ENCODE assay signal across 17 mouse cellular contexts in genomic region chr9:67005161-67005742, GRCm38 (mm10). TPM values are rescaled to one million over a fixed set of nuclear protein-coding genes. Genes with fewer than 3 reads are reported as not detected.
DNase-seq lines count a peak whose midpoint lies in the region; ATAC-seq and TF ChIP-seq lines count a peak whose summit lies in the region.
"Had no signal": no experiment of that assay in that cellular context is flagged by ENCODE, and none has a peak within 500 bp of the region (broad histone marks: within the 10 kb centered on the region; RNA-seq: fewer than 3 reads in every experiment).

No protein-coding gene starts in this region.

- no peaks in the 10 kb centered on the region for H3K4me1 ChIP-seq in intestine, postnatal 0 days (replicated peaks; ENCODE audit: control insufficient read depth, insufficient read depth, low read length)
- H3K4me1 ChIP-seq: midbrain, embryonic 15.5 days had no signal

- H3K27me3 ChIP-seq in intestine, postnatal 0 days (replicated peaks; ENCODE audit: control insufficient read depth, insufficient read depth, low read length): no peaks in the 10 kb centered on the region
- H3K27me3 ChIP-seq: limb, embryonic 12.5 days; midbrain, embryonic 15.5 days; neural tube, embryonic 12.5 days had no signal

- DNase-seq in left cerebral cortex, postnatal 4 days: peak; percentile 65
- no peak for DNase-seq in left cerebral cortex, postnatal 36 days (ENCODE audit: low spot score in 2 of 2)
- DNase-seq in brain, adult 2 months (ENCODE audit: low read depth, low spot score): peak; percentile 71
- peak; percentile 41 for DNase-seq in cerebellum, adult 8-10 months
- no peak for DNase-seq in kidney, postnatal 25 days
- DNase-seq in testis, postnatal 14 days (ENCODE audit: low spot score): no peak
- DNase-seq: heart, adult 18-20 months; heart, postnatal 36 days; kidney, adult 8-10 months; lung, postnatal 14 days; right cerebral cortex, adult 18-20 months had no signal

- no peaks in the 10 kb centered on the region for H3K9me3 ChIP-seq in intestine, postnatal 0 days (ENCODE audit: control insufficient read depth)
- H3K9me3 ChIP-seq: limb, embryonic 12.5 days; midbrain, embryonic 15.5 days; neural tube, embryonic 12.5 days had no signal

- no peak overlapping the region for H3K4me3 ChIP-seq in intestine, postnatal 0 days (ENCODE audit: low read depth, low read length)
- H3K4me3 ChIP-seq: limb, embryonic 12.5 days; midbrain, embryonic 15.5 days; neural tube, embryonic 12.5 days had no signal

- no peaks in the 10 kb centered on the region for H3K36me3 ChIP-seq in intestine, postnatal 0 days (ENCODE audit: control insufficient read depth, insufficient read depth)
- H3K36me3 ChIP-seq: limb, embryonic 12.5 days; midbrain, embryonic 15.5 days; neural tube, embryonic 12.5 days had no signal

- intact Hi-C loops in left cerebral cortex, postnatal 4 days (cut with DNase I): no loop called here
- intact Hi-C loops in left cerebral cortex, postnatal 36 days (cut with DNase I): no loop called here

- no peak for TF ChIP-seq CTCF in intestine, postnatal 0 days (IDR thresholded peaks at IDR 0.05; ENCODE audit: low read depth)

- WGBS in intestine, postnatal 0 days: 54% methylated on average over 11 of the region's 11 CpGs

- no peak overlapping the region for H3K4me2 ChIP-seq in intestine, postnatal 0 days (replicated peaks; ENCODE audit: low read depth)
- H3K4me2 ChIP-seq: limb, embryonic 12.5 days; midbrain, embryonic 15.5 days; neural tube, embryonic 12.5 days had no signal

- H3K27ac ChIP-seq in intestine, postnatal 0 days (ENCODE audit: low read depth, low read length): no peak overlapping the region
- H3K27ac ChIP-seq: limb, embryonic 12.5 days; midbrain, embryonic 15.5 days; neural tube, embryonic 12.5 days had no signal

- ATAC-seq in intestine, postnatal 0 days: peak; percentile 64
- ATAC-seq in granulocyte monocyte progenitor cell, adult 5-6 weeks (replicated peaks; ENCODE audit: poor library complexity, severe bottlenecking): no peak
- ATAC-seq: activated CD4-positive, CD25-positive, alpha-beta regulatory T cell, adult 4 months; midbrain, embryonic 15.5 days had no signal

- H3K9ac ChIP-seq in intestine, postnatal 0 days (ENCODE audit: low read depth, low read length): no peak overlapping the region
- H3K9ac ChIP-seq: limb, embryonic 12.5 days; midbrain, embryonic 15.5 days; neural tube, embryonic 12.5 days had no signal

RNA-seq across cellular contexts. Expression of gene Lactb, which starts 30.0 kb away (rescaled TPM):
- 10 to 100 TPM; 15.9 to 19.4 TPM for total RNA-seq in left cerebral cortex, postnatal 4 days (2021)
- total RNA-seq in left cerebral cortex, postnatal 36 days (2021): 10 to 100 TPM; 18.8 to 19.0 TPM
- polyA plus RNA-seq in intestine, postnatal 0 days (2015; fragmentation: Nextera tagmentation; extraction: Ambion mirVana): 14.9 and 17.2 TPM in 2 replicates
- 22.4 and 29.4 TPM in 2 replicates for total RNA-seq in granulocyte monocyte progenitor cell, adult 5-6 weeks (2014; fragmentation: Nextera tagmentation)
- total RNA-seq in granulocyte monocyte progenitor cell, adult 5-6 weeks (2017): 31.9 and 38.7 TPM in 2 replicates

RNA-seq across cellular contexts. Expression of gene Tpm1, which starts 44.0 kb away (rescaled TPM):
- 100 to 1,000 TPM; 147 to 152 TPM for total RNA-seq in left cerebral cortex, postnatal 4 days (2021)
- total RNA-seq in left cerebral cortex, postnatal 36 days (2021): 100 to 1,000 TPM; 230 to 232 TPM
- polyA plus RNA-seq in intestine, postnatal 0 days (2015; fragmentation: Nextera tagmentation; extraction: Ambion mirVana): 1,318 and 1,424 TPM in 2 replicates
- 25.8 and 42.1 TPM in 2 replicates for total RNA-seq in granulocyte monocyte progenitor cell, adult 5-6 weeks (2014; fragmentation: Nextera tagmentation)
- 54.2 and 57.0 TPM in 2 replicates for total RNA-seq in granulocyte monocyte progenitor cell, adult 5-6 weeks (2017)

RNA-seq across cellular contexts. Expression of gene Rps27l, which starts 59.4 kb away (rescaled TPM):
- total RNA-seq in left cerebral cortex, postnatal 4 days (2021): 10 to 100 TPM; 59.1 to 67.5 TPM
- 10 to 100 TPM; 36.8 to 37.3 TPM for total RNA-seq in left cerebral cortex, postnatal 36 days (2021)
- 712 and 778 TPM in 2 replicates for polyA plus RNA-seq in intestine, postnatal 0 days (2015; fragmentation: Nextera tagmentation; extraction: Ambion mirVana)
- total RNA-seq in granulocyte monocyte progenitor cell, adult 5-6 weeks (2014; fragmentation: Nextera tagmentation): 960 and 1,103 TPM in 2 replicates
- 140 and 187 TPM in 2 replicates for total RNA-seq in granulocyte monocyte progenitor cell, adult 5-6 weeks (2017)

Comparison
In these comparisons a context has a peak if more than half of its experiments do, and no peak if none do; other contexts are left out.
1. DNase-seq: peak in left cerebral cortex, postnatal 4 days (single experiment), brain, adult 2 months (single experiment) and cerebellum, adult 8-10 months (single experiment); none in left cerebral cortex, postnatal 36 days (0 of 2), kidney, postnatal 25 days (0 of 2) and testis, postnatal 14 days (single experiment).